Mouse (Mus musculus): ENCODE measurements at regions not wholly inside any gene's neighbourhood (a gene's known extent, or its start where the extent isn't known, plus 50 kb on each side); places are given as distances from the start of the nearest gene placed in this dataset.

DNA sequence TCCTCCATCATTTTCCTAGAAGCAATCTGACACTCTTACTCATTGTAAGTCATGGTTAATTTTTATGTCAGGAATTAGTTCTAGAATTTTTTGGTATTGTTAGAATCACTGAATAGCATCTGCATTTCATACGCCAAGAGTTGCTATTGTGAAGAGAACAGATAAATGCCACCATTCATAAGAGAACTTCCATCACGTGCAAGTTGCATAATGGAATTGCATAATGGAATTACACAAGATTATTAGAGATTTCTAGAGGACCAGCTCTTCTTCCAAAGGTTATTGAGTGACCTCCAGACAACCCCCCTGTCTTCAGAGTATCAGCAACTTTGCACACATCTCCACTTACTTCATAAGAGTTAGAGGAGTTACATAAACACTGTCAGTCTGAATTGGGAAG is 233.7 kb upstream of the Pum3 start:
- no peaks in the 10 kb centered on the region for H3K9me3 ChIP-seq (ENCODE audit: low read length)
- 48% methylated on average over 2 of the region's 2 CpGs for WGBS
- no peak for TF ChIP-seq CTCF (IDR thresholded peaks at IDR 0.05)
- H3K4me3 ChIP-seq (ENCODE audit: low read depth, low read length) = no peak overlapping the region
- H3K4me2 ChIP-seq (ENCODE audit: low read depth, low read length, poor library complexity, severe bottlenecking) = no peak overlapping the region
- ATAC-seq (ENCODE audit: low FRiP score) = no peak
- DNase-seq (ENCODE audit: low spot score) = no peak
- H3K27ac ChIP-seq (ENCODE audit: low read depth, low read length) = no peak overlapping the region
- no peaks in the 10 kb centered on the region for H3K4me1 ChIP-seq (ENCODE audit: insufficient read depth, low read length)
- no peaks in the 10 kb centered on the region for H3K36me3 ChIP-seq (ENCODE audit: insufficient read depth, low read length)
- H3K9ac ChIP-seq (replicated peaks; ENCODE audit: low read length, poor library complexity, severe bottlenecking) = no peak overlapping the region
- H3K27me3 ChIP-seq (ENCODE audit: insufficient read depth, low read length) = no peaks in the 10 kb centered on the region

DNA sequence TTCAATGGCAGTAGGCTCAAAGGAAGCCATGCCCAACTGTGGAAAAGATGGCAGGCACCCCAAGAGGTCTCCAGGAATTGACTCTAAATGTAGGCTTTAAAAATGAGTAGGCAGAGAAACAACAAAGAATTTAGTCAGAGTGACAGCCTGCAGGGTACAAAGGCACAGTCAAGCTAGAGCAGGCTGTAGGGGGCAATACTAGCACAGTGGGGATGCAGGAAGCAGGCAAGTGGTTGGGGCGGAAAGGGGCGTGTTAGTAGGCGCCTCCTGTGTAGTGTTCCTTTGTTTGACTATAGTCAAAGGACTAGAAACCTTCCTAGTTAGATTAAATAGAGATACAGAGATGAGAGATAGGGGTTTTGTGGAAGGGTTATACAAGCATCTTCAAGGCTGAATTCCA is 211.4 kb upstream of the Pum3 start:
- no peaks in the 10 kb centered on the region for H3K36me3 ChIP-seq (ENCODE audit: insufficient read depth, low read length)
- DNase-seq (ENCODE audit: low spot score) (no peak), ATAC-seq (ENCODE audit: low FRiP score) (no peak)
- H3K4me1 ChIP-seq (ENCODE audit: insufficient read depth, low read length) = no peaks in the 10 kb centered on the region
- TF ChIP-seq CTCF (IDR thresholded peaks at IDR 0.05) = no peak
- no peak overlapping the region for H3K4me2 ChIP-seq (ENCODE audit: low read depth, low read length, poor library complexity, severe bottlenecking)
- WGBS = 11% methylated on average over 3 of the region's 3 CpGs
- no peaks in the 10 kb centered on the region for H3K27me3 ChIP-seq (ENCODE audit: insufficient read depth, low read length)
- H3K27ac ChIP-seq (ENCODE audit: low read depth, low read length) = no peak overlapping the region
- no peak overlapping the region for H3K9ac ChIP-seq (replicated peaks; ENCODE audit: low read length, poor library complexity, severe bottlenecking)
- no peak overlapping the region for H3K4me3 ChIP-seq (ENCODE audit: low read depth, low read length)
- no peaks in the 10 kb centered on the region for H3K9me3 ChIP-seq (ENCODE audit: low read length)

DNA sequence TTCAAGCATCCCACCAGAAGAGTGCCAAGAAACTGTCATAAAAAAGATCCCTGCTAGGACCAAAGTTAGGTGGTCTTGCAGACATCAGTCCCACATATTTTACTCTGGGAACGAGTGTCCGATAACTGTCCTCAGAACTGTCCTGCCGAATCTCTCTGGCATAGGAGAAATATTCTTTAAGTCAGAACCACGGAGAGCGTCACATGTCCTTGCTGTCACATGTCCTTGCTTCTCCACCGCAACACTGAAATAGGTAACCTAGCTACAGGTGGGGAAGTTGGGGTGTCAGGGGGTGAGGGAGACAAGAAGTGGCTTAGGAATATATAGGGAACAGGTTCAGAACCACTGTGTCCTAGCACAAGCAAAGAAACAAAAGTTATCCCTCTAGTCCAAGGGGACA is 203.5 kb upstream of the Pum3 start:
- no peak overlapping the region for H3K4me2 ChIP-seq (ENCODE audit: low read depth, low read length, poor library complexity, severe bottlenecking)

DNA sequence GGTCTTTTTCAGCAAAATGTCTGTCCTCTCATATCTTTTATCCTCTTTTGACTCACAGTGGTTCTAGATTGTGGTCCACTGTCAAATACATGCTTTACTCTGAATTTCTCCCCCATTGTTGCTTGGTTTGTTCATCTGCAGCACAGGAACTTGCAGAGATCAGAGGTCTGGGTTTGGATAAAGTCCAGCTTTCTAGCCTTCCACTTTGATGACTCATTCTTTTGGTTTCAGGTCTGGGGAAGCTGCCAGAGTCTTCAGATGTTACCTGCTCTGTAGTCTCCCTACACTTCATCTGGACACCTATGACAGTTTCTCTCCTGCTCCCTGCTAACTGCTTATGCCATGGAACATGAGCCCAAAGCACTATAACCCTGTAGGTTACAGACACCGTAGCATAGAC is 198.0 kb upstream of the Pum3 start:
- Histone ChIP-seq H3K4me1 (ENCODE audit: insufficient read depth, low read length) (no peaks in the 10 kb centered on the region), H3K4me3 (ENCODE audit: low read depth, low read length) (no peak overlapping the region), H3K9ac (replicated peaks; ENCODE audit: low read length, poor library complexity, severe bottlenecking) (no peak overlapping the region), H3K4me2 (ENCODE audit: low read depth, low read length, poor library complexity, severe bottlenecking) (no peak overlapping the region), H3K36me3 (ENCODE audit: insufficient read depth, low read length) (no peaks in the 10 kb centered on the region), H3K27ac (ENCODE audit: low read depth, low read length) (no peak overlapping the region), H3K9me3 (ENCODE audit: low read length) (no peaks in the 10 kb centered on the region), H3K27me3 (ENCODE audit: insufficient read depth, low read length) (no peaks in the 10 kb centered on the region)
- no peak for TF ChIP-seq CTCF (IDR thresholded peaks at IDR 0.05)
- ATAC-seq (ENCODE audit: low FRiP score) = no peak
- no peak for DNase-seq (ENCODE audit: low spot score)
- WGBS = 91% methylated on average over 1 of the region's 1 CpGs

More for the DNA sequence above, 203.5 kb upstream of the Pum3 start:
- DNase-seq (ENCODE audit: low spot score) (no peak), ATAC-seq (ENCODE audit: low FRiP score) (no peak)
- TF ChIP-seq CTCF (IDR thresholded peaks at IDR 0.05) = no peak
- no peak overlapping the region for H3K9ac ChIP-seq (replicated peaks; ENCODE audit: low read length, poor library complexity, severe bottlenecking)
- H3K9me3 ChIP-seq (ENCODE audit: low read length) = no peaks in the 10 kb centered on the region
- H3K4me3 ChIP-seq (ENCODE audit: low read depth, low read length) = no peak overlapping the region
- no peak overlapping the region for H3K27ac ChIP-seq (ENCODE audit: low read depth, low read length)
- no peaks in the 10 kb centered on the region for H3K36me3 ChIP-seq (ENCODE audit: insufficient read depth, low read length)
- 81% methylated on average over 6 of the region's 6 CpGs for WGBS
- no peaks in the 10 kb centered on the region for H3K27me3 ChIP-seq (ENCODE audit: insufficient read depth, low read length)
- H3K4me1 ChIP-seq (ENCODE audit: insufficient read depth, low read length) = no peaks in the 10 kb centered on the region

DNA sequence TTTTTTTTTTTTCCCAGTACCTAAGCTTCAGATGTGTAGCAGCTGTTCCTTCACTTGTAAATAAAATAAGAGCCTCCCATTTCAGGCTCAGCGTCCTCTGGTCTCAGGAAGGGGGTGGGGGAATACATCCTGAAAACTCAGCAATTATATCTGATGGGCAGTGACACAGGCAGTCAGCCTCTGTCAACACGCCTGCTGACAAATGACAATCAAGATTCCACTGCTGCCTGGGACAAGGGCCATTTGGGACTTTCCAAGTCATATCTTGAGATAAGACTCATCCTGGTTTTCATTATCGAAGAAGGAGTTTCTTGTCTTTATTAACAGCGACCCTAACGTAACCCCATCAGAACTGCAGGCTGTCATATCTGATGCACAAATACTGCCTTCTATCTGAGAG is 187.9 kb upstream of the Pum3 start:
- H3K9ac ChIP-seq (replicated peaks; ENCODE audit: low read length, poor library complexity, severe bottlenecking) = no peak overlapping the region
- DNase-seq (ENCODE audit: low spot score) (no peak), ATAC-seq (ENCODE audit: low FRiP score) (no peak)
- 75% methylated on average over 5 of the region's 5 CpGs for WGBS
- H3K36me3 ChIP-seq (ENCODE audit: insufficient read depth, low read length) = no peaks in the 10 kb centered on the region
- H3K4me2 ChIP-seq (ENCODE audit: low read depth, low read length, poor library complexity, severe bottlenecking) = no peak overlapping the region
- no peak overlapping the region for H3K27ac ChIP-seq (ENCODE audit: low read depth, low read length)
- H3K4me1 ChIP-seq (ENCODE audit: insufficient read depth, low read length) = no peaks in the 10 kb centered on the region
- no peaks in the 10 kb centered on the region for H3K27me3 ChIP-seq (ENCODE audit: insufficient read depth, low read length)
- TF ChIP-seq CTCF (IDR thresholded peaks at IDR 0.05) = no peak
- H3K4me3 ChIP-seq (ENCODE audit: low read depth, low read length) = no peak overlapping the region
- no peaks in the 10 kb centered on the region for H3K9me3 ChIP-seq (ENCODE audit: low read length)

DNA sequence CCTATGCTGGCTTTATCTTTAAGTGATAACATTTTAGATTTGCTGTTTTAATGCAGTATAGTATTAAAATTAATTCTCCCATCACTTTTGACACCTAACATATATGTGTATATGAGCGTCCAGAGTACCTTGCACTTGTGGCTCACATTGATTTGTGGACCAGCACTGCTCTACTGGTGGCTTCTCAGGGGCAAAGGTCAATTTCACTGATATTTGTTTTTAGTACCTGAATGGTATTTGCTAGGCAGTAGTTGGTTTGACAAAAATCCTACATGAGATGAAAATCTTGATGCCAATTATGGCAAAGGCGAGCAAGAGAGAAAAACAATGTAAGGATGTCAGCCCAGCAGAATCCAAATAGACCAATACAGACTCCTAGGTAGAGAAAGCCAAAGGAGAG is 177.3 kb upstream of the Pum3 start:
- Histone ChIP-seq H3K4me3 (ENCODE audit: low read depth, low read length) (no peak overlapping the region), H3K4me1 (ENCODE audit: insufficient read depth, low read length) (no peaks in the 10 kb centered on the region), H3K9me3 (ENCODE audit: low read length) (no peaks in the 10 kb centered on the region), H3K4me2 (ENCODE audit: low read depth, low read length, poor library complexity, severe bottlenecking) (no peak overlapping the region), H3K27me3 (ENCODE audit: insufficient read depth, low read length) (no peaks in the 10 kb centered on the region), H3K27ac (ENCODE audit: low read depth, low read length) (no peak overlapping the region), H3K36me3 (ENCODE audit: insufficient read depth, low read length) (no peaks in the 10 kb centered on the region), H3K9ac (replicated peaks; ENCODE audit: low read length, poor library complexity, severe bottlenecking) (no peak overlapping the region)
- WGBS = 88% methylated on average over 2 of the region's 2 CpGs
- ATAC-seq (ENCODE audit: low FRiP score) = no peak
- TF ChIP-seq CTCF (IDR thresholded peaks at IDR 0.05) = no peak
- DNase-seq (ENCODE audit: low spot score) = no peak

DNA sequence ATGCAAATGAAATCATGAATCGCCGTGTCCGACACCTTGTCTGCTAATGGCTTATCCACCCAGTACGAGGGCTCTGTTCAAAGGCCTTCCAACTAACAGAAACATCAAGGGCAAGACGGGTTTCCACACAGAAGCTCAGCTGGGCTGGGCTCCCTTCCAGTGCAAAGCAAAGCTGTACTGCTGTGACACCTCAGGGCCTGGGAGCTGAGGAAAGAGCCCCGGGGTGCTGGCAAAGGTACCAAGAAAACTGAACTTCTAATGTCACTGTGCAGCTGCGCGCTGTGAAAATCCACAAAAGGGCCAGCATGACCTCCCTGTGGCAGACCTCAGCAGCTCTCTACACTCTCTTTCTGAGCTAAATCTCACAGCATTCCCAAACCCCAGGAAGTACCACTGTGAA is 173.7 kb upstream of the Pum3 start:
- 13% methylated on average over 8 of the region's 8 CpGs for WGBS
- no peaks in the 10 kb centered on the region for H3K4me1 ChIP-seq (ENCODE audit: insufficient read depth, low read length)
- no peak overlapping the region for H3K27ac ChIP-seq (ENCODE audit: low read depth, low read length)
- H3K27me3 ChIP-seq (ENCODE audit: insufficient read depth, low read length) = no peaks in the 10 kb centered on the region
- H3K36me3 ChIP-seq (ENCODE audit: insufficient read depth, low read length) = no peaks in the 10 kb centered on the region
- DNase-seq (ENCODE audit: low spot score) (no peak), ATAC-seq (ENCODE audit: low FRiP score) (no peak)
- no peak overlapping the region for H3K9ac ChIP-seq (replicated peaks; ENCODE audit: low read length, poor library complexity, severe bottlenecking)
- TF ChIP-seq CTCF (IDR thresholded peaks at IDR 0.05) = no peak
- H3K4me3 ChIP-seq (ENCODE audit: low read depth, low read length) = no peak overlapping the region
- H3K9me3 ChIP-seq (ENCODE audit: low read length) = no peaks in the 10 kb centered on the region
- H3K4me2 ChIP-seq (ENCODE audit: low read depth, low read length, poor library complexity, severe bottlenecking) = no peak overlapping the region

All from midbrain, postnatal 0 days (tissue).